Mouse (Mus musculus) megakaryocyte-erythroid progenitor cell, adult 5 weeks (primary cell): ENCODE results near the gene Birc7. TPM values are rescaled to one million over a fixed set of nuclear protein-coding genes. Genes with fewer than 3 reads are reported as not detected.

Experiments
- polyA plus RNA-seq: library from polyadenylated mRNA; stranded (reverse); fragments of >175 nt; gene quantifications from 2 replicates; pipeline ENCODE4 v1.2.3, GENCODE M21; 2012

Birc7 gene
- not detected in 2 replicates for polyA plus RNA-seq

DNA sequence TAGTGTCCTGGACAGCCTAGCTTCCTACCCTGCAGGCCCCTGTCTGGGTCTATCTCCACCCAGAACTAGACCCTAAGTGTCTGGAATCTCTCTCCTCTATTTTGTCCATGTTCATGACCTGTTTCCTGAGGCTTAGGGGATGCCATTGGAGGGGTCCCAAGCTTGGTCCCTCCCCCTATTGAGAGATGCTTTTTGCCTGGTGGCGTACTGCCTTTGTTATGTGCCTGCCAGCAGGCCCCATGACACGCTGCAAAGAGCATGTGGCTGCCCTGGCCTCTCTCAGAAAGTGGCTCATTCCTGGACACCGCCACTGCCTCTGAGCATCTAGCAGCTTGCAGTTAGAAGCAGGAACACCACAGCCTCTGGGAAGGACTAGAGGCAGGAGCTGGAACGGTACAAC, at the start of gene Birc7:
Gene Birc7, plus strand, starts transcription at position 301 of the 400 bp plus-strand sequence.

DNA sequence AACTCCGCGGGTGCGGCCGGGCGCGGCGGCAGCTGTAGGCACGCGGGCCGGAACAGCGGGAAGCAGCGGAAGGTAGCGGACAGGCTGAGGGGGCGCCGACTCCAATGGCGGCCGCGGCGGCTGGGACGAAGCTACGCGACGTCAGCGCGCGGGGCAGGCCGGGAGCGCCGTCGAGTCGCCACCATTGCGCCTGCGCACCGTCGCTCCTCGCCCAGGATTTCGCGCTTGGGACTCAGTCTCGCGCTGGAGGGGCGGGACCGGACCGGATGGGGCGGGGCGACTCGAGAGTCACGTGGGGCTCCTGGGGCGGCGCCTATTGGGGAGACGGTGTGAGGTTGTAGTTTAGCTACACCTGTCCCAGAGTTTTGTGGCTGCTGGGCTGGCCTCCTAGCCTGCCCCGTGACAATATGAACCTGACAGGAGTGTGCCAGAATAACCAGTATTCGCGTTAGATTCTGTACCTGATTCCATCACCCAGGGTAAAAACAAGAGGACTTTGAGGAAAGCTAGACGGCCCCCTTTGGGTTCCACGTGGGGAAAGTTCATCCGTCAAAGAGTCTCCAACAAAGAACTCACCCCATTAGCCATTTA, 7.9 kb upstream of the Birc7 start, which contains the start of gene Ythdf1:
Gene Ythdf1, minus strand, starts transcription at position 140 of the 591 bp plus-strand sequence.

DNA sequence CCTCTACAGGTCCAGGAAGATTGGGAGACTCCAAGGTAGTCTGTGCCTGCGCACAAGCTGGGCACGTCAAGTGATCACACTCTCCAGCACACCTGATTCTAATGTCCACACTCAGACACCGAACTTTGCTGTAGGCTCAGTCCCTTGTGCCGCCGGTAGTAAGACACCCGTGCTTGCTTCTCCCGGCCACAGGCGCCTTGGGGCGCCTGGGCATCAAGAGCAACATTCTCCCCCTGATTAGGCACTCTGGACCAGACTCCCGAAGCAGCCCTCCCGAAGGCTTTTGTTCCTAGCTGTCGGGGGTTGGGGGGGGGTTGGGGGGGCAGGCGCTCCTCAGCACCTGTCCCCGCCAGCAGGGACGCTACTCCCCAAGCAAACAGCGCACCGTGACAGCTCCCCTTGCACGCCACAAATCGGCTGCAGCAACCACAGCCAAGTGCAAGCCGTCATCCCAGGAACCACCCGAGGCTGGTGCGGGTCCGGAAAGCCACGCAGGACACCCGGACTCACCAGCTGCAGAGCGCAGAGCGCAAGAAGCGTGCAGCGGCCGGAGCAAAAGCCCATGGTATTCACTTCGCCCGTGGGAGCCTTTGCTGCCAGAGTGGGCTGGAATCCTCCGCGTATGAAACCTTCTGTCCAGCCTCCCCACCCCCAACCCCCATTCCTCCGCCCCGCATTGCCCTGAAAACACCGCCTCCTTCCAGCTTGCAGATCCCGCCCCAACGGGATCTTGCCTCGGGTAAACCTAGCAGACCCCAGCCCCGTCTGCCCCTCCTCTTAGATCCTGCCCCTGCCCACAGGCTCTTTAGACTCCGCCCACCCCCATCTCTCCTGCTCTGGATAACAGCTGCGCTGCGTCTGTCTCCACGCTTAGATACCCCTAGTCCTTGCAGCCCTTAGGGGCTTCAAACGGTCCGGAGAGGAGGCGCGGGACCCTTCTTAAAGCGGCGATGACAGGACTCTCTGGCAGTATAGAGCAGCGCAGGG, 25.5 kb downstream of the Birc7 start, which contains the start of gene Nkain4:
Gene Nkain4, minus strand, starts transcription at position 639 of the 987 bp plus-strand sequence.

DNA sequence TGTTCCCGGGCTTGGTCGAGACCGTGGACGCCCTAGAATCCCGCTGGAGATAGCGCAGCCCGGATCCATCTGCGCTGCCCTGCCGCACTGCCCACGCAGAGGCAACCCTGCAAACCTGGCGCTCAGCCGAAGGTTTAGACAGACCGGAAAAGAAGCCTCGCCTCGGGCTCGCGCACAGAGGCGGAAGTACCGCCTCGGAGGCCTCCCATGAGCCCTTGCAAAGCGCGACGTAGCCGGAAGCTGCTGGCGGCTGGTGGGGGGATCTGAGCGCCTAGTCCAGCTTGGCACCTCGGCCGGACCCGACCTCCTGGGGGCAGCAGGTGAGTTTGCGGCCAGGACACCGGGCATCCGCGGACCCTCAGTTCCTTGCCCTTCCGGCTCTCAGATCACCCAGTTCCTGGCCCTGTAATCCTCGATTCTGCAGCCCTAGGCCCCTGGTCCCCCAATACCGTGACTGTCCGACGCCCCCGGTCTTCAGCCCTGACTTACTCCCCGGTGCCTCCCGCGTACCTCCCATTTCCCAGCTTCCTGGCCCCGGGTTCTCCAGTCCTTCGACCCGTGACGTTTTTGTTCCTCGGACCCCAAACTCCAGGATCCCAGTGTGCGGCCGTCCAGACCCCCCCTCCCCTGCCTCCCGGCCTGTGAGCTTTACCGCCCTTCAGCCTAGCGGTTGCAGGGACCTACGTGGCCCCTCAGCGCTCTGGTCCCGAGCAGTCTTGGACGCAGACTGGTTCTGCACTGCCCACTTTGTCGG, 38.4 kb downstream of the Birc7 start, which contains the start of gene Arfgap1:
Gene Arfgap1, plus strand, starts transcription at position 216 of the 754 bp plus-strand sequence.

Other genes with a start within 250 kb of the Birc7 start
- 16.5 and 24.3 TPM in 2 replicates for gene Dido1, start 219.0 kb upstream of the Birc7 start, polyA plus RNA-seq
- gene Gid8, start 218.9 kb upstream of the Birc7 start, polyA plus RNA-seq: 17.7 and 21.8 TPM in 2 replicates
- gene Slc17a9, start 203.8 kb upstream of the Birc7 start, polyA plus RNA-seq: 28.4 and 28.7 TPM in 2 replicates
- not detected in 2 replicates for gene Bhlhe23, start 152.1 kb upstream of the Birc7 start, polyA plus RNA-seq
- 71.6 and 72.8 TPM in 2 replicates for gene Ythdf1, start 8.1 kb upstream of the Birc7 start, polyA plus RNA-seq
- gene Nkain4, start 25.7 kb downstream of the Birc7 start, polyA plus RNA-seq: not detected in 2 replicates
- 32.5 and 33.4 TPM in 2 replicates for gene Arfgap1, start 38.2 kb downstream of the Birc7 start, polyA plus RNA-seq
- 0.74 and 1.0 TPM in 2 replicates for gene Col20a1, start 57.5 kb downstream of the Birc7 start, polyA plus RNA-seq
- 0.02 TPM in 1 of 2 replicates, not detected in the other for gene Chrna4, start 114.5 kb downstream of the Birc7 start, polyA plus RNA-seq
- gene Kcnq2, start 206.3 kb downstream of the Birc7 start, polyA plus RNA-seq: 0.02 TPM in 1 of 2 replicates, not detected in the other
- not detected in 2 replicates for gene Eef1a2, start 228.0 kb downstream of the Birc7 start, polyA plus RNA-seq